Mouse (Mus musculus): Measurements from ENCODE around the gene Gk5.

The Gk5 gene

GRCm38 (mm10) chr9:96223302-96223701 is 104.1 kb downstream of the Gk5 start:
- no peak for DNase-seq (ENCODE audit: low spot score)

GRCm38 (mm10) chr9:96228285-96228684 is 109.1 kb downstream of the Gk5 start:
- DNase-seq (ENCODE audit: low spot score), result no peak

GRCm38 (mm10) chr9:96230271-96230670 is 111.1 kb downstream of the Gk5 start:
- no peak for DNase-seq (ENCODE audit: low spot score)

Measured in MN1 (cell line).